Mouse (Mus musculus) liver, embryonic 12.5 days (tissue): Measurements from ENCODE around the gene Tmie. TPM values are rescaled to one million over a fixed set of nuclear protein-coding genes. Genes with fewer than 3 reads are reported as not detected.
A peak's percentile ranks its signal among the peaks of the same experiment; 100 is the strongest.

Source experiments
- ATAC-seq: fragments of 200-750 bp; cut with Nextera tagmentation; 2 replicates; pipeline ENCODE4 v1.8.0; 2017; ENCODE audit warnings: moderate number of reproducible peaks, mild to moderate bottlenecking, moderate library complexity
- H3K27ac ChIP-seq: fragments of 300-500 bp; sonication (generic); 2 replicates; pipeline ENCODE4 v1.5.1; 2016; ENCODE audit warnings: mild to moderate bottlenecking
- H3K27me3 ChIP-seq: fragments of 300-500 bp; sonication (generic); replicated peaks from 2 replicates; pipeline ENCODE4 v1.6.1; 2016; ENCODE audit warnings: mild to moderate bottlenecking, moderate library complexity
- H3K36me3 ChIP-seq: fragments of 300-500 bp; sonication (generic); 2 replicates; pipeline ENCODE4 v1.6.1; 2016; ENCODE audit warnings: mild to moderate bottlenecking, moderate library complexity
- H3K4me1 ChIP-seq: fragments of 300-500 bp; sonication (generic); 2 replicates; pipeline ENCODE4 v1.6.1; 2016
- H3K4me2 ChIP-seq: fragments of 300-500 bp; sonication (generic); 2 replicates; pipeline ENCODE4 v1.6.1; 2016; ENCODE audit warnings: mild to moderate bottlenecking, moderate library complexity
- H3K4me3 ChIP-seq: fragments of 300-500 bp; sonication (generic); 2 replicates; pipeline ENCODE4 v1.5.1; 2016; ENCODE audit warnings: mild to moderate bottlenecking, moderate library complexity
- H3K9ac ChIP-seq: fragments of 300-500 bp; sonication (generic); 2 replicates; pipeline ENCODE4 v1.6.1; 2016; ENCODE audit warnings: mild to moderate bottlenecking, moderate library complexity
- H3K9me3 ChIP-seq: fragments of 300-500 bp; sonication (generic); replicated peaks from 2 replicates; pipeline ENCODE4 v1.6.1; 2016; ENCODE audit warnings: mild to moderate bottlenecking, moderate library complexity
- WGBS: fragments of 180-500 bp; shearing (Covaris S2); methylation state at CpG from one replicate; pipeline ENCODE4 v1.1.7; 2016; ENCODE audit not compliant: insufficient replicate concordance; 5-methylcytosine and 5-hydroxymethylcytosine counted together
- polyA plus RNA-seq: library from polyadenylated mRNA; unstranded; fragments of >200 nt; fragmentation: Nextera tagmentation; extraction: Ambion mirVana; gene quantifications from 2 replicates; pipeline ENCODE4 v1.2.1, GENCODE M21; 2016

Tmie gene
- polyA plus RNA-seq, 1 experiment from 2014 or later, result 1.6 TPM

DNA sequence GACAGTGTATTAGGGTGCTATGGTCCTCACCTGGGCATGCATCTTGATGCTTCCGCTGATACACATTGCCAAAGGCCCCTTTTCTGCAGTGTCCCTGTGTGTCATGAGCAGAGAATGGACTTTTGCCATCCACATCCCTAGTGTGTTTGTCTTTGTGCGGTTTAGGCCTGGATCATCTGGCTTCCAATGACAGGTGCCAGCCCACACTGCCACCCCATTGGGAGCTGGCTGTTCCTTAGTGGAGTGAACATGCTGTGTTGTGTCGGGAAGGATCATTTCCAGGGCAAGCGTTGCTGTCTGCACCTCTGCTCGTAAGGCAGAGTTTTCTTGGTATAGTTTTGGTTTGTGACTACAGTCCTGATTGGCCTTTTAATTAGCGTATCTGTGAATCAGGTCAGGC, 21.3 kb upstream of the Tmie start:
- Histone ChIP-seq H3K4me1 (peaks cover 9% of the 10 kb centered on the region; the same call in 1 of the 2 replicates), H3K9ac (no peak overlapping the region), H3K27ac (no peak overlapping the region), H3K4me2 (no peak overlapping the region), H3K36me3 (no peaks in the 10 kb centered on the region), H3K4me3 (no peak overlapping the region), H3K9me3 (no peaks in the 10 kb centered on the region), H3K27me3 (0 out of 2 replicates have a peak, but pooled peaks cover 4% of the 10 kb centered on the region)
- WGBS, result 74% methylated on average over 6 of the region's 6 CpGs
- no peak for ATAC-seq

DNA sequence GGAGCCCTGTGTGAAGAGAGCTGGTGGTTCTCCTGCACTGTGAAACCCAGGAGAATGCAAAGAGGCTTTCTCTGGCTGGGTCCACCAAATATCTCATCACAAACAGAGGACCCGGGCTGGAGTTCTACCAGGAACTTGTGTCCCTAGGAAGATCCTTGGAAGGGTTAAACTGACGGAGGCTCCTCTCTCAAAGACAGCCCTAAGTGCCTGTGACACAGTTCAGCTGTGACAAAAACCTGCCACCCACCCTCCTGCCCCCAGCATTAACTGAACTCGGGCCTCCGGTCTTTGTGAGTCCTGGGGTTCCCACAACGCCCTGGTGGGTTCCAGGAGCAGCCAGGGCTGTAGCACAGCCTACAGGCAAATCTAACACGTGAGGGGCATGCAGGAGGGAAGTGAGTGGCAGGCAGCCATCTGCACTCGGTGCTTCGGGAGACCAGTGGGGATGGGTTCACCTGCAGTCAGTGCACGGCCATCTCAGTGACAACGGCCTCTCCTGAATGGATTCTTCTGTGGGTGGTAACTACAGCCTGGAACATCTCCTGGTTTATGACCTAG, 19.6 kb upstream of the Tmie start:
- Histone ChIP-seq H3K27ac (no peak overlapping the region), H3K9ac (no peak overlapping the region), H3K9me3 (no peaks in the 10 kb centered on the region), H3K4me1 (peaks cover 14% of the 10 kb centered on the region; the same call in 1 of the 2 replicates), H3K36me3 (no peaks in the 10 kb centered on the region; the same call in 1 of the 2 replicates), H3K27me3 (0 out of 2 replicates have a peak, but pooled peaks cover 5% of the 10 kb centered on the region), H3K4me2 (no peak overlapping the region), H3K4me3 (no peak overlapping the region)
- ATAC-seq, result no peak
- 60% methylated on average over 10 of the region's 10 CpGs for WGBS

GRCm38 (mm10) chr9:110896595-110896994, 16.7 kb upstream of the Tmie start:
- no peaks in the 10 kb centered on the region for H3K9me3 ChIP-seq
- H3K4me1 ChIP-seq, result peaks cover 14% of the 10 kb centered on the region; the same call in 1 of the 2 replicates
- WGBS, result 2% methylated on average over 6 of the region's 6 CpGs
- no peak overlapping the region for H3K4me3 ChIP-seq
- 0 out of 2 replicates have a peak, but pooled peaks cover 5% of the 10 kb centered on the region for H3K27me3 ChIP-seq
- peak overlapping the region; percentile 23; the same call in 1 of the 2 replicates for H3K4me2 ChIP-seq
- H3K9ac ChIP-seq, result no peak overlapping the region
- ATAC-seq, result 0 out of 2 replicates have a peak, but pooled peaks have one; percentile 41
- peaks cover 3% of the 10 kb centered on the region; the same call in 1 of the 2 replicates for H3K36me3 ChIP-seq
- no peak overlapping the region for H3K27ac ChIP-seq

- Histone ChIP-seq H3K4me2 (peak overlapping the region; percentile 23; the same call in 1 of the 2 replicates), H3K27ac (no peak overlapping the region)
These were observed 16.1 kb upstream of the Tmie start for GRCm38 (mm10) chr9:110895994-110896393.

GRCm38 (mm10) chr9:110895507-110895906, 15.6 kb upstream of the Tmie start:
- Histone ChIP-seq H3K36me3 (peaks cover 3% of the 10 kb centered on the region; the same call in 1 of the 2 replicates), H3K9me3 (no peaks in the 10 kb centered on the region), H3K4me1 (peaks cover 18% of the 10 kb centered on the region; the same call in 1 of the 2 replicates), H3K27ac (no peak overlapping the region), H3K27me3 (0 out of 2 replicates have a peak, but pooled peaks cover 5% of the 10 kb centered on the region), H3K4me2 (no peak overlapping the region), H3K4me3 (no peak overlapping the region), H3K9ac (no peak overlapping the region)
- ATAC-seq, result no peak
- WGBS, result 40% methylated on average over 5 of the region's 5 CpGs

More at GRCm38 (mm10) chr9:110895994-110896393, 16.1 kb upstream of the Tmie start:
- Histone ChIP-seq H3K9me3 (no peaks in the 10 kb centered on the region), H3K4me1 (peaks cover 14% of the 10 kb centered on the region; the same call in 1 of the 2 replicates), H3K9ac (no peak overlapping the region), H3K27me3 (0 out of 2 replicates have a peak, but pooled peaks cover 5% of the 10 kb centered on the region), H3K4me3 (no peak overlapping the region), H3K36me3 (peaks cover 3% of the 10 kb centered on the region; the same call in 1 of the 2 replicates)
- ATAC-seq, result no peak
- 34% methylated on average over 7 of the region's 7 CpGs for WGBS

- Histone ChIP-seq H3K27ac (no peak overlapping the region), H3K9ac (no peak overlapping the region), H3K4me3 (no peak overlapping the region), H3K4me2 (no peak overlapping the region), H3K27me3 (0 out of 2 replicates have a peak, but pooled peaks cover 5% of the 10 kb centered on the region), H3K4me1 (peaks cover 33% of the 10 kb centered on the region), H3K36me3 (peaks cover 3% of the 10 kb centered on the region; the same call in 1 of the 2 replicates), H3K9me3 (no peaks in the 10 kb centered on the region)
- no peak for ATAC-seq
- 38% methylated on average over 10 of the region's 10 CpGs for WGBS
These were observed 13.5 kb upstream of the Tmie start for GRCm38 (mm10) chr9:110893429-110893828.

DNA sequence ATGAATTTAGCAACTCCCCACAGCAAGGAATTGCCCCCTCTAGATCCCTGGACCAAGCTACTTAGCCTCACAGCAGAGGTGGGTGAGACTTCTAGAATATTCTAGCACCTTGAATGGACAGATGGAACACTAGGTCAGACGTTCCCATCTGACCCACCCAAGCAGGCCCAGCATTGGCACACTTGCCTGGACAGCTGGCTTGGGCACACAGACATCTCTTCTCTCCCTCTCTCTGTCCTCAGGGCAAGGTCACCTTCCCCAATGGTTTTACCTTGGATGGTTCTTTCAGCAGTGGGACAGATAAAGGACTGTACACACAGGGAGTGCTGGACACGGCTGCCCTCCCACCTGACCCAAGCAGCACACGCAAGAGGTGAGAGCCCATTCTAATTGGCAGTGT, 12.6 kb upstream of the Tmie start:
- H3K27me3 ChIP-seq, result 0 out of 2 replicates have a peak, but pooled peaks cover 5% of the 10 kb centered on the region
- no peak overlapping the region for H3K4me2 ChIP-seq
- H3K4me3 ChIP-seq, result no peak overlapping the region
- H3K9me3 ChIP-seq, result no peaks in the 10 kb centered on the region
- no peak for ATAC-seq
- H3K9ac ChIP-seq, result no peak overlapping the region
- H3K36me3 ChIP-seq, result peaks cover 3% of the 10 kb centered on the region; the same call in 1 of the 2 replicates
- no peak overlapping the region for H3K27ac ChIP-seq
- peaks cover 33% of the 10 kb centered on the region for H3K4me1 ChIP-seq
- WGBS, result 65% methylated on average over 3 of the region's 3 CpGs

- Histone ChIP-seq H3K9me3 (no peaks in the 10 kb centered on the region), H3K4me1 (peaks cover 28% of the 10 kb centered on the region), H3K4me3 (no peak overlapping the region), H3K27ac (no peak overlapping the region), H3K4me2 (no peak overlapping the region), H3K9ac (no peak overlapping the region), H3K27me3 (0 out of 2 replicates have a peak, but pooled peaks cover under 1% of the 10 kb centered on the region), H3K36me3 (peaks cover 3% of the 10 kb centered on the region; the same call in 1 of the 2 replicates)
- no peak for ATAC-seq
- WGBS, result 44% methylated on average over 12 of the region's 12 CpGs
These were observed 11.3 kb upstream of the Tmie start for GRCm38 (mm10) chr9:110891077-110891828.

DNA sequence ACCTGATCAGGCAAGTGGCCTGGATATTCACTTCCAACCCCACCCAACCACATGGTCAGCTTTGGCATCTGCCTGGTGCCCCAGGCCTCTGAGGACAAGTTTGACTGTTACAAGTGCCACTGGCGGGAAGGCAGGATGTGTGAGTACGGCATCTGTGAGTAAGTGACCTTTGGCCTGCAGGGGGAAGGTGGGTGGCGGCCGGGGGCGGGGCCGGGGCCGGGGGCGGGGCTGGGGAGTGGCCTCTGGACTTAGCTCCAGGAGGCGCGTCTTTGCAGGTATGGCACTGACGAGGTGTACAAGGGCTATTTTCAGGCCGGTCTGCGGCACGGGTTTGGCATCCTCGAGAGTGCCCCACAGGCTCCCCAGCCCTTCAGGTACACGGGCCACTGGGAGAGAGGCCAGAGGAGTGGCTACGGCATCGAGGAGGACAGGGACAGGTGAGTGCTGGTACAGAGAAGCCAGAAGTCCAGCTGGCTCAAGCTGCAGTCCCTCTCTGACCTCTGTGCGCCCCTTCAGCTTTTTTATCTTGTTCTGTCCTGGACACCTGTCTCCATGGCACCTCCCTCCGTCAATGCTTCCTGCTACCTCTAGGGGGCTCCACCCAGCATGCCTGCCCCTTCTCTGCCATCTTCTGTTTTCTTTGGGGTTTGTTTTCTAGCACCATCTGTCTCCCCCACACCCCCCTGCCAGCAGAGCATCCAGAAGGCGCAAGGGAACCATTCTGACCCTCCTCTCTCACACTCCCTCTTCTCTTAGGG, 10.3 kb upstream of the Tmie start:
- ATAC-seq, result peak; percentile 45

DNA sequence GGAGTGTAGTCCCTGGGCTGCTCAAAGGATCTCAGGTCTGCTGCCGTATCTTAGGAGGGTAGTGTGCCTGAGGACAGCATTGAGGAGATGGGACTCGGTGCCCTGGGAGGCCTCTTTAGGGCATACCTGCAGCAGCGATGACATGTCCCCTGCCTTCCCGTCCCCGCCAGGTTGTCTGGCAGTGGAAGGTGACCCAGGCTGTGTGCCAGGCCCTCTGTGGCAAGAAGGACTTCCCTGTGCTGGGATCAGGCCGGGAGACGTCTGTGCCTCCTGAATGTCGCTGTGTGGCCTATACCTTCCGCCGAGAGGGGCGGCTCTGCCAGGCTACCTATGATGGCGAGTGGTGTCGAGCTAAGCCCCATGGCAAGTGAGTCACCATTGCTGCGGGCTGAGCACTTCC, 9.0 kb upstream of the Tmie start:
- no peak overlapping the region for H3K27ac ChIP-seq
- no peak for ATAC-seq
- no peak overlapping the region for H3K9ac ChIP-seq
- H3K36me3 ChIP-seq, result 0 out of 2 replicates have a peak, but pooled peaks cover 3% of the 10 kb centered on the region
- H3K4me2 ChIP-seq, result no peak overlapping the region
- H3K27me3 ChIP-seq, result no peaks in the 10 kb centered on the region
- no peaks in the 10 kb centered on the region for H3K9me3 ChIP-seq
- no peak overlapping the region for H3K4me3 ChIP-seq
- peaks cover 24% of the 10 kb centered on the region for H3K4me1 ChIP-seq
- 81% methylated on average over 14 of the region's 14 CpGs for WGBS

More for the DNA sequence above, 10.3 kb upstream of the Tmie start:
- Histone ChIP-seq H3K4me2 (peak overlapping the region; percentile 49), H3K27me3 (no peaks in the 10 kb centered on the region), H3K4me3 (no peak overlapping the region), H3K4me1 (peaks cover 24% of the 10 kb centered on the region), H3K27ac (0 out of 2 replicates have a peak overlapping the region, but pooled peaks have one; percentile 26), H3K9me3 (no peaks in the 10 kb centered on the region), H3K9ac (no peak overlapping the region), H3K36me3 (peaks cover 3% of the 10 kb centered on the region; the same call in 1 of the 2 replicates)
- WGBS, result 12% methylated on average over 21 of the region's 21 CpGs
